Mouse (Mus musculus) limb, embryonic 10.5 days (tissue): ENCODE measurements at regions not wholly inside any gene's neighbourhood (a gene's known extent, or its start where the extent isn't known, plus 50 kb on each side); places are given as distances from the start of the nearest gene placed in this dataset.

Source experiments
- DNase-seq: peaks from one replicate; pipeline ENCODE4 v3.0.0-alpha.2; 2017; ENCODE audit warnings: low spot score
- H3K27ac ChIP-seq: fragments of 300-500 bp; sonication (generic); 2 replicates; pipeline ENCODE4 v1.5.1; 2016; ENCODE audit warnings: mild to moderate bottlenecking
- H3K27me3 ChIP-seq: fragments of 300-500 bp; sonication (generic); 2 replicates; pipeline ENCODE4 v1.6.1; 2016; ENCODE audit warnings: low read depth, mild to moderate bottlenecking; ENCODE audit not compliant: poor library complexity, severe bottlenecking
- H3K36me3 ChIP-seq: fragments of 300-500 bp; sonication (generic); 2 replicates; pipeline ENCODE4 v1.6.1; 2016; ENCODE audit warnings: mild to moderate bottlenecking, moderate library complexity
- H3K4me1 ChIP-seq: fragments of 300-500 bp; sonication (generic); 2 replicates; pipeline ENCODE4 v1.6.1; 2016
- H3K4me3 ChIP-seq: fragments of 300-500 bp; sonication (generic); 2 replicates; pipeline ENCODE4 v1.5.1; 2016; ENCODE audit warnings: mild to moderate bottlenecking, moderate library complexity
- H3K9me3 ChIP-seq: fragments of 300-500 bp; sonication (generic); replicated peaks from 2 replicates; pipeline ENCODE4 v1.6.1; 2016; ENCODE audit warnings: mild to moderate bottlenecking
- WGBS: fragments of 180-500 bp; shearing (Covaris S2); methylation state at CpG from one replicate; pipeline ENCODE4 v1.1.7; 2016; 5-methylcytosine and 5-hydroxymethylcytosine counted together

- Histone ChIP-seq H3K4me1 (peaks cover 26% of the 10 kb centered on the region), H3K9me3 (no peaks in the 10 kb centered on the region), H3K36me3 (no peaks in the 10 kb centered on the region), H3K4me3 (no peak overlapping the region), H3K27me3 (peaks cover 44% of the 10 kb centered on the region), H3K27ac (no peak overlapping the region)
- WGBS, result 49% methylated on average over 12 of the region's 12 CpGs
- DNase-seq, result no peak
Measured at GRCm38 (mm10) chr8:26471811-26472550, 352.6 kb downstream of the Gm45692 start.

- no peak overlapping the region for H3K27ac ChIP-seq
- H3K36me3 ChIP-seq, result no peaks in the 10 kb centered on the region
- H3K4me1 ChIP-seq, result peaks cover 6% of the 10 kb centered on the region; the same call in 1 of the 2 replicates
- no peaks in the 10 kb centered on the region for H3K9me3 ChIP-seq
- 94% methylated on average over 5 of the region's 5 CpGs for WGBS
- H3K4me3 ChIP-seq, result no peak overlapping the region
- DNase-seq, result no peak
- H3K27me3 ChIP-seq, result peaks cover 15% of the 10 kb centered on the region
Measured at GRCm38 (mm10) chr8:26484749-26485148, 365.4 kb downstream of the Gm45692 start.

GRCm38 (mm10) chr8:26487866-26488265 lies 368.5 kb downstream of the Gm45692 start:
- H3K27me3 ChIP-seq, result peaks cover 25% of the 10 kb centered on the region
- no peak overlapping the region for H3K4me3 ChIP-seq
- 91% methylated on average over 7 of the region's 7 CpGs for WGBS
- DNase-seq, result no peak
- H3K9me3 ChIP-seq, result no peaks in the 10 kb centered on the region
- peaks cover 6% of the 10 kb centered on the region; the same call in 1 of the 2 replicates for H3K4me1 ChIP-seq
- no peak overlapping the region for H3K27ac ChIP-seq
- no peaks in the 10 kb centered on the region for H3K36me3 ChIP-seq

GRCm38 (mm10) chr8:26488590-26488989 lies 369.3 kb downstream of the Gm45692 start:
- H3K9me3 ChIP-seq, result no peaks in the 10 kb centered on the region
- H3K27ac ChIP-seq, result no peak overlapping the region
- DNase-seq, result no peak
- WGBS, result 80% methylated on average over 8 of the region's 8 CpGs
- peaks cover 25% of the 10 kb centered on the region for H3K27me3 ChIP-seq
- no peak overlapping the region for H3K4me3 ChIP-seq
- peaks cover 6% of the 10 kb centered on the region; the same call in 1 of the 2 replicates for H3K4me1 ChIP-seq
- no peaks in the 10 kb centered on the region for H3K36me3 ChIP-seq

GRCm38 (mm10) chr8:26501196-26501813 lies 382.0 kb downstream of the Gm45692 start:
- no peak overlapping the region for H3K4me3 ChIP-seq
- 64% methylated on average over 9 of the region's 9 CpGs for WGBS
- no peak overlapping the region for H3K27ac ChIP-seq
- no peaks in the 10 kb centered on the region for H3K36me3 ChIP-seq
- no peak for DNase-seq
- peaks cover 37% of the 10 kb centered on the region for H3K4me1 ChIP-seq
- H3K9me3 ChIP-seq, result no peaks in the 10 kb centered on the region
- H3K27me3 ChIP-seq, result peaks cover 55% of the 10 kb centered on the region

- WGBS, result 39% methylated on average over 11 of the region's 11 CpGs
- Histone ChIP-seq H3K27ac (no peak overlapping the region), H3K36me3 (no peaks in the 10 kb centered on the region), H3K4me3 (no peak overlapping the region), H3K4me1 (peaks cover 37% of the 10 kb centered on the region), H3K27me3 (peaks cover 61% of the 10 kb centered on the region), H3K9me3 (no peaks in the 10 kb centered on the region)
- no peak for DNase-seq
Measured at GRCm38 (mm10) chr8:26501814-26502572, 382.7 kb downstream of the Gm45692 start.

GRCm38 (mm10) chr8:26502772-26503171 lies 383.4 kb downstream of the Gm45692 start:
- Histone ChIP-seq H3K4me1 (peaks cover 42% of the 10 kb centered on the region), H3K9me3 (no peaks in the 10 kb centered on the region), H3K4me3 (no peak overlapping the region), H3K36me3 (no peaks in the 10 kb centered on the region), H3K27ac (0 out of 2 replicates have a peak overlapping the region, but pooled peaks have one; percentile 5), H3K27me3 (peaks cover 66% of the 10 kb centered on the region)
- WGBS, result 61% methylated on average over 4 of the region's 4 CpGs
- DNase-seq, result no peak

GRCm38 (mm10) chr8:26503918-26504317 lies 384.6 kb downstream of the Gm45692 start:
- DNase-seq, result no peak
- no peak overlapping the region for H3K27ac ChIP-seq
- WGBS, result 56% methylated on average over 4 of the region's 4 CpGs
- H3K4me1 ChIP-seq, result peaks cover 47% of the 10 kb centered on the region
- H3K27me3 ChIP-seq, result peaks cover 73% of the 10 kb centered on the region
- no peak overlapping the region for H3K4me3 ChIP-seq
- no peaks in the 10 kb centered on the region for H3K36me3 ChIP-seq
- H3K9me3 ChIP-seq, result no peaks in the 10 kb centered on the region

GRCm38 (mm10) chr8:26504319-26505035 lies 385.1 kb downstream of the Gm45692 start:
- 57% methylated on average over 16 of the region's 16 CpGs for WGBS

GRCm38 (mm10) chr8:26507611-26508070 lies 388.3 kb downstream of the Gm45692 start:
- H3K36me3 ChIP-seq, result no peaks in the 10 kb centered on the region
- H3K27me3 ChIP-seq, result peaks cover 78% of the 10 kb centered on the region
- H3K4me3 ChIP-seq, result no peak overlapping the region
- no peak overlapping the region for H3K27ac ChIP-seq
- WGBS, result 16% methylated on average over 12 of the region's 12 CpGs
- DNase-seq, result no peak
- no peaks in the 10 kb centered on the region for H3K9me3 ChIP-seq
- H3K4me1 ChIP-seq, result peaks cover 32% of the 10 kb centered on the region

More at GRCm38 (mm10) chr8:26504319-26505035, 385.1 kb downstream of the Gm45692 start:
- H3K36me3 ChIP-seq, result no peaks in the 10 kb centered on the region
- H3K27me3 ChIP-seq, result peaks cover 78% of the 10 kb centered on the region
- H3K9me3 ChIP-seq, result no peaks in the 10 kb centered on the region
- H3K4me1 ChIP-seq, result peaks cover 47% of the 10 kb centered on the region
- DNase-seq, result no peak
- no peak overlapping the region for H3K27ac ChIP-seq
- H3K4me3 ChIP-seq, result no peak overlapping the region

- WGBS, result 66% methylated on average over 3 of the region's 3 CpGs
- Histone ChIP-seq H3K9me3 (no peaks in the 10 kb centered on the region), H3K27me3 (peaks cover 81% of the 10 kb centered on the region), H3K4me1 (peaks cover 15% of the 10 kb centered on the region), H3K27ac (no peak overlapping the region), H3K4me3 (no peak overlapping the region), H3K36me3 (no peaks in the 10 kb centered on the region)
- peak; percentile 26 for DNase-seq
Measured at GRCm38 (mm10) chr8:26509254-26509653, 389.9 kb downstream of the Gm45692 start.

- Histone ChIP-seq H3K27me3 (peaks cover 48% of the 10 kb centered on the region), H3K9me3 (no peaks in the 10 kb centered on the region), H3K4me3 (no peak overlapping the region), H3K36me3 (no peaks in the 10 kb centered on the region), H3K27ac (no peak overlapping the region), H3K4me1 (0 out of 2 replicates have a peak, but pooled peaks cover 3% of the 10 kb centered on the region)
- DNase-seq, result no peak
- WGBS, result 81% methylated on average over 7 of the region's 7 CpGs
Measured at GRCm38 (mm10) chr8:26513001-26513400, 393.7 kb downstream of the Gm45692 start.
